Mouse (Mus musculus) heart, adult 11 months (tissue): ENCODE data around the gene Plekhh2.
"Not testable (repeated sequence)": the region's sequence is repeated elsewhere in the genome, so short reads cannot be mapped to it uniquely, and the experiment has no call there.

Source experiments
- DNase-seq: peaks from one replicate; pipeline ENCODE4 v3.0.0; 2022

Plekhh2 gene

GRCm38 (mm10) chr17:84512516-84513085 lies 906 bp downstream of the Plekhh2 start:
- no peak for DNase-seq

GRCm38 (mm10) chr17:84515901-84516300 lies 4.2 kb downstream of the Plekhh2 start:
- DNase-seq: peak; percentile 83

- peak; percentile 69 for DNase-seq
Measured at GRCm38 (mm10) chr17:84519346-84519745, 7.7 kb downstream of the Plekhh2 start.

- peak; percentile 75 for DNase-seq
Measured at GRCm38 (mm10) chr17:84520057-84520456, 8.4 kb downstream of the Plekhh2 start.

GRCm38 (mm10) chr17:84529356-84529755 lies 17.7 kb downstream of the Plekhh2 start:
- peak; percentile 82 for DNase-seq

- peak; percentile 76 for DNase-seq
Measured at GRCm38 (mm10) chr17:84530202-84530796, 18.6 kb downstream of the Plekhh2 start.

GRCm38 (mm10) chr17:84532909-84533499 lies 21.3 kb downstream of the Plekhh2 start:
- DNase-seq: peak; percentile 54

- peak; percentile 83 for DNase-seq
Measured at GRCm38 (mm10) chr17:84533841-84534240, 22.1 kb downstream of the Plekhh2 start.

GRCm38 (mm10) chr17:84534632-84535031 lies 22.9 kb downstream of the Plekhh2 start:
- DNase-seq: peak; percentile 73

GRCm38 (mm10) chr17:84535226-84535625 lies 23.5 kb downstream of the Plekhh2 start:
- DNase-seq: peak; percentile 97

- DNase-seq: no peak
Measured at GRCm38 (mm10) chr17:84537301-84537700, 25.6 kb downstream of the Plekhh2 start.

- DNase-seq: peak; percentile 65
Measured at GRCm38 (mm10) chr17:84537966-84538365, 26.3 kb downstream of the Plekhh2 start.

GRCm38 (mm10) chr17:84540603-84541002 lies 28.9 kb downstream of the Plekhh2 start:
- peak; percentile 43 for DNase-seq

GRCm38 (mm10) chr17:84550902-84551877 lies 39.5 kb downstream of the Plekhh2 start:
- DNase-seq: no peak

GRCm38 (mm10) chr17:84552230-84552629 lies 40.5 kb downstream of the Plekhh2 start:
- peak; percentile 61 for DNase-seq

GRCm38 (mm10) chr17:84564264-84564663 lies 52.6 kb downstream of the Plekhh2 start:
- DNase-seq: not testable (repeated sequence)

- peak; percentile 75 for DNase-seq
Measured at GRCm38 (mm10) chr17:84565762-84566161, 54.1 kb downstream of the Plekhh2 start.

GRCm38 (mm10) chr17:84566773-84567555 lies 55.3 kb downstream of the Plekhh2 start:
- DNase-seq: peak; percentile 45

- peak; percentile 74 for DNase-seq
Measured at GRCm38 (mm10) chr17:84568807-84569206, 57.1 kb downstream of the Plekhh2 start.

GRCm38 (mm10) chr17:84569770-84570169 lies 58.1 kb downstream of the Plekhh2 start:
- peak; percentile 68 for DNase-seq

- DNase-seq: peak; percentile 76
Measured at GRCm38 (mm10) chr17:84571629-84572028, 59.9 kb downstream of the Plekhh2 start.

GRCm38 (mm10) chr17:84573305-84573704 lies 61.6 kb downstream of the Plekhh2 start:
- DNase-seq: peak; percentile 86
